Mouse (Mus musculus): Measurements from ENCODE around the gene Tm6sf1.

DNA sequence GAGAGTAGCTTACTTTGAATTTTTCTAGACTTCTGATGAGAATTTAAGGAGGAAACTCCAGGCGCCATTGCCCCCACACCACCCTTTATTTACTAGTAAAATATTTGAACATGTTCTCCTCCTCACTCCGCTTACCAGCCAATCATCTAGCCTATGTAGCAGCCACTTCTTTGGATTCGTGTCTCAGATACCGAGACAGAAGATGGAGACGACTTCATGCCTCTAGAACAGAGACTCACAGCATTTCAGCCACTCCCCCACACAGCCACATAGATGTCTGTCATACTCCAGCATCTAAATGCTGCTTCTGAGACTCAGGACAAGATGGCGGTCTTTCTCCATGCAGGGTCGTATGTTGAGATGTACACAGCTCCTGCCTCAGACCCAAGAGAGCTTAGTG lies 16.7 kb upstream of the Tm6sf1 start:
- no peak for TF ChIP-seq ZNF384 (IDR thresholded peaks at IDR 0.05; ENCODE audit: low read depth, low read length)
- no peak for TF ChIP-seq ZC3H11A (IDR thresholded peaks at IDR 0.05; ENCODE audit: borderline replicate concordance, low read depth, low read length)

Measured in ES-E14 (cell line).